Mouse (Mus musculus): ENCODE results near the gene Gm20431. TPM values are rescaled to one million over a fixed set of nuclear protein-coding genes. Genes with fewer than 3 reads are reported as not detected.

Gm20431 gene
- polyA plus RNA-seq (2016; fragmentation: Nextera tagmentation; extraction: Ambion mirVana), result 7.5 and 10.2 TPM in 2 replicates

DNA sequence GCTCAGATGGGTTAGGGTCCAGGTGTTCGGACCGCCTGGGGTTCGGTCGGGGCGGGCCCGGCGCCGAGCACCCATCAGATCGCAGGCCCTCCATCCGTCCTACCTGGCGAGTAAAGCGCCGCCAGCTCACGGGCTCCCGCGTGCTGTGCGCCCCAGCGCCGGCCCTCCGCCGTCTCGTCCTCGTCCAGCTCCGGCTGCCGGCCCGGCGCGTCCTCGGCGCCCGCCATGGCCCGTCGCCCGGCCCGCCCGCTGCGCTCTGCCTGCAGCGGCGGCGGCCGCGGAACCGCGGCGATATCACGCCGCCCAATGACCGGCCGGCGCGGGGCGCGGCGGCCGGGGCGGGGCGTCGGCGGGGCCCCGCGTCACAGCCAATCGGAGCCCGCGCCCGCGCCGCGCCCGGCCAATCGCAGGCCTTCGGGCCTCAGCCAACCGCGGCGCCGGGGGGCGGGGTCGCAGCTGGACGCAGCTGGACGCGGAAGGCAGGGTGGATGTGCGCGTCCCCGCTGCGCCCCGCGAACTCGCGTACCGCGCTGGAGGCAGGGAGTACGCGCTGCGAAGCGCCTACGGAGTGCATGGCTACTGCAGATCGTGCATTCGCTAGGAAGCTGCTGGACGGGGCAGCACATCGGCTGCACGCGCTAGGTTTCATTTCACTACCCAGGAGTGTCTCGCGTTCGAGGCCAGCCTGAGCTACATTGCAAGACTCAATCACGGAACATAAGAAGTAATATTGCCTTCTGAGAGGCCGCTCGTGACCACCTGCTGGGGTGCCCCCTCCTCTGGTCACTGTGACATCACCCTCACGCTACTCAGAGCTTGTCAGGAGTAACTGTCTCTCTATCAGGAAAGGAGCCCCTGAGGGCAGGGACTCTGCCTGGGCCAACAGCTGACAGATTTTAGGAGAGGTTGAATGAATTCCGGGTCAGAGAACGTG, at the start of gene Gm20431:
Gene Gm20431, minus strand, starts transcription at position 227 of the 934 bp plus-strand sequence.
- H3K4me3 ChIP-seq (replicated peaks), result peak within 1 kb of the TSS; percentile 84
- peak within 1 kb of the TSS; percentile 91 for H3K4me2 ChIP-seq
- no peaks in the 10 kb centered on the region for H3K9me3 ChIP-seq
- 0 out of 2 replicates have a peak, but pooled peaks cover 6% of the 10 kb centered on the region for H3K36me3 ChIP-seq (replicated peaks)
- under 1% methylated on average over 108 of the region's 110 CpGs for whole genome bisulfite sequencing
- H3K4me1 ChIP-seq, result peaks cover 28% of the 10 kb centered on the region
- peak within 1 kb of the TSS; percentile 62 for H3K27ac ChIP-seq
- peak; percentile 98 for ATAC-seq (ENCODE audit: low FRiP score)
- peak within 1 kb of the TSS; percentile 83 for H3K9ac ChIP-seq
- peaks cover 15% of the 10 kb centered on the region for H3K27me3 ChIP-seq

DNA sequence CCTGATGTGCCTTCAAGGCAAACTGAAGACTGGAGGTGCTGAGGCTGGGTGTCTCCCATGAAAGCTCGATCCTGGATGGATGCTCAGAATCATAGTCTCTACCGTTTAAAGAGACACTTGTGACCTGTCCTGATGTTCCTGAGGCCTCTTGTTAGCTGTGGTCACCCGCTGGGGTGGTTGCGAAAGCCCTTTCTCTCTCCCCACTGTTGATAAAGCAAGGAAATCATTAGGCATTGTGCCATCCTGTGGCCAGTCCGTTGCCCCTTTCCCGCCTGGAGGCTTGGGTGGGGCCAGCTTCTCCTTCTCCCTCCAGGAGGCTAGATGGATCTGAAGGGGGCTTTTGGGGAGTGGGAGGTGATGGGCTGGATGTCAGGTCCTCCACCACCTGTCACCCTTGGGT, 49.3 kb upstream of the Gm20431 start:
- no peak overlapping the region for H3K9ac ChIP-seq
- H3K27ac ChIP-seq, result no peak overlapping the region
- no peaks in the 10 kb centered on the region for H3K9me3 ChIP-seq
- H3K27me3 ChIP-seq, result no peaks in the 10 kb centered on the region
- H3K36me3 ChIP-seq (replicated peaks), result no peaks in the 10 kb centered on the region
- H3K4me1 ChIP-seq, result no peaks in the 10 kb centered on the region
- no peak overlapping the region for H3K4me2 ChIP-seq
- 66% methylated on average over 6 of the region's 6 CpGs for WGBS
- ATAC-seq (ENCODE audit: low FRiP score), result no peak
- H3K4me3 ChIP-seq (replicated peaks), result no peak overlapping the region

DNA sequence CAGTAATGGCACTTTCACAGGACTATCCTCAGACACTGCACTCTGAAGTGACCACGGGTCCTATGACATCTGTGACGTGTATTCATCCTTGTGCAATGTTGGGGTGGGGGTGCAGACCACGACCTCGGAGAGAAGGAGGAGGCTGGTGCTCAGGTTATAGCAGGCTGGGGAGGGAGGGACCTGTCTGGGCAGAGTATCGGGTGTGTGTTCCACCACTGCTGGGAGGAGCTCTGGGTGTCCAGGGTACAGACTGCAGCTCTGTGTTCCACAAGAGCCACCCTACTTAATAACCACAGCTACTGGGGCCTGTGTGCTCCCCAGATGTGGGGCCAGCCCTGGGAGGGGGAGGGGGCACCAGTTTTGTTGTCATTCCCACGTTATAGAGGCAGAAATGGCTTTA, 48.7 kb upstream of the Gm20431 start:
- Histone ChIP-seq H3K27ac (no peak overlapping the region), H3K27me3 (no peaks in the 10 kb centered on the region), H3K36me3 (replicated peaks) (no peaks in the 10 kb centered on the region), H3K9me3 (no peaks in the 10 kb centered on the region), H3K9ac (no peak overlapping the region), H3K4me2 (no peak overlapping the region), H3K4me3 (replicated peaks) (no peak overlapping the region), H3K4me1 (no peaks in the 10 kb centered on the region)
- 65% methylated on average over 6 of the region's 6 CpGs for WGBS
- ATAC-seq (ENCODE audit: low FRiP score), result no peak

DNA sequence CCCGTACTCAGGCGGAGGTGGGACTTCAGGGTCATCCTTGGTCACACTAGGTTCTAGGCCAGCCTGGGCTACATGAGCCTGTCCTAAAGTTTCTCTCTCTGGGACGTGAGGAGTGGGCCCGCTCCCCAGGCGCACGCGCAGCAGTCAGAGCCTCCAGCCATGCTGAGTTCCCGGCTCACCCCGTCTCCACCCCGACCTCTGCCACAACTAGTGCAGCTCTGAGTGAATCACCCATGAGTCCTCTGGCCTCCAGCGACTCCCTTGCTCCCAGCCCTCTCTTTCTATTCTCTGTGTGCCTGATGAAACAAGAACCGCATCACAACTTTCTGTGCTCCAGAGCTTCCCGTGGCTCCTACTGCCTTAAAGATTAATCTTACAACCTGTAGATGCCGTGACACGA, 47.1 kb upstream of the Gm20431 start:
- no peak overlapping the region for H3K27ac ChIP-seq
- no peak for ATAC-seq (ENCODE audit: low FRiP score)
- WGBS, result 68% methylated on average over 15 of the region's 15 CpGs
- no peaks in the 10 kb centered on the region for H3K36me3 ChIP-seq (replicated peaks)
- H3K4me2 ChIP-seq, result no peak overlapping the region
- no peaks in the 10 kb centered on the region for H3K4me1 ChIP-seq
- H3K4me3 ChIP-seq (replicated peaks), result no peak overlapping the region
- no peaks in the 10 kb centered on the region for H3K9me3 ChIP-seq
- no peaks in the 10 kb centered on the region for H3K27me3 ChIP-seq
- no peak overlapping the region for H3K9ac ChIP-seq

DNA sequence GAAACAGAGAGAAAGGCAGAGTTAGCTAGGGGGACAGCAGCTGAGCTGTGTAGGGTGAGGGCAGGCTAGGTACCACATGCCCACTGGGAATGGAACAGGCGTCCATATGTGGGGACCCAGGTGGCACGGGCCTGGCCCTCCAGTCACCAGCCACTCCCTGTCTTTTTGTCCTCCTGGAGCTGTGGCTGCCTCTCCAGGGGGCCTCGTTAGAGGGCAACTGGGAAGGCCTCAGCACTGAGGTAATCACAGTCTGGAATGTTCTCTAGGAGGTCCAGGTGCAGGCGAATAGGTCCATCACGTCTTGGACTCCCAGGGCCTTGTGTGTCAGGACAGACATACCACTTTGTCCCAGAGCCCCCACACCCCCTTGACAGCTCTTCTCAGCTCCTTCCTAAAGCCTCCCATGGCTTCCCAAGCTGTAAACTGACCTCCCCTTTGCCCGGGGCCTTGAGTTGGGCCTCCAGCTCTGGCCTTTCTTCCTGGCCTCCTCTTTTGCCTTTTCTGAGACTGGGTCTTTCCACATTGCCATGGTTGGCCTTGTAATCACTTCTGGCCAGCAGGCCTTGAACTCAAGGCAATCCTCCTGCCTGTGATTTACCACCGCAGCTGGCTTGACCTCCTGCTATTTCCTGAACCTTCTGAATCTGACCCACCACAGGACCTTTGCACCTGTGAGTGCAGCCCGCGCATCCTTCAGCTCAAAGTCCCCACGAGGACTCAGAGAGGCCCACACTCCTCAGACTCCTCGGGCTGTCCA, 45.1 kb upstream of the Gm20431 start:
- Histone ChIP-seq H3K4me1 (no peaks in the 10 kb centered on the region), H3K9ac (no peak overlapping the region), H3K27me3 (no peaks in the 10 kb centered on the region), H3K27ac (no peak overlapping the region), H3K9me3 (no peaks in the 10 kb centered on the region), H3K4me3 (replicated peaks) (no peak overlapping the region), H3K36me3 (replicated peaks) (no peaks in the 10 kb centered on the region), H3K4me2 (no peak overlapping the region)
- no peak for ATAC-seq (ENCODE audit: low FRiP score)
- WGBS, result 75% methylated on average over 11 of the region's 11 CpGs

GRCm38 (mm10) chr2:167704409-167704808, 43.1 kb upstream of the Gm20431 start:
- no peak for ATAC-seq (ENCODE audit: low FRiP score)
- H3K4me3 ChIP-seq (replicated peaks), result no peak overlapping the region
- H3K4me2 ChIP-seq, result no peak overlapping the region
- no peak overlapping the region for H3K27ac ChIP-seq
- no peaks in the 10 kb centered on the region for H3K27me3 ChIP-seq
- no peaks in the 10 kb centered on the region for H3K9me3 ChIP-seq
- 84% methylated on average over 4 of the region's 4 CpGs for WGBS
- no peak overlapping the region for H3K9ac ChIP-seq
- H3K36me3 ChIP-seq (replicated peaks), result no peaks in the 10 kb centered on the region
- H3K4me1 ChIP-seq, result no peaks in the 10 kb centered on the region

GRCm38 (mm10) chr2:167702126-167702525, 40.8 kb upstream of the Gm20431 start:
- Histone ChIP-seq H3K4me3 (replicated peaks) (no peak overlapping the region), H3K9me3 (no peaks in the 10 kb centered on the region), H3K27me3 (no peaks in the 10 kb centered on the region), H3K4me2 (no peak overlapping the region), H3K4me1 (no peaks in the 10 kb centered on the region), H3K9ac (no peak overlapping the region), H3K27ac (no peak overlapping the region), H3K36me3 (replicated peaks) (no peaks in the 10 kb centered on the region)
- 74% methylated on average over 6 of the region's 6 CpGs for WGBS
- no peak for ATAC-seq (ENCODE audit: low FRiP score)

DNA sequence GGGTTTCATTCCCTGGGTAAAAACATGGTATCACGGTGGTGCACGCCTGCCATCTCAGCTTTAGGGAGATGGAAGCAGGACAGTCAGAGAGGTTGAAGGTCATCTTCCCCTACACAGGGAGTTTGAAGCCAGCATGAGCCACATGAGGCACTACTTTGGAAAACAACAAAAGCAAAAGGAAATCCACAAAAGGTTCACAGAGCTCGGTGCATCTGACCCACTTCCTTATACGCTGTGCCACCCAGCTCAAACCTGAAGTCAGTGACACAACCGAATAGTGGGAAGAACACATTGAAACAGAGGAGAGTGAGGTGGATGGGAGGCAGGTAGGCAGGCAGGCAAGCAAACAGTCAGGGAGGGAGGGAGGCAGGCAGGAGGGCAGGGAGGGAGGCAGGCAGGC, 40.2 kb upstream of the Gm20431 start:
- H3K9ac ChIP-seq, result no peak overlapping the region
- H3K9me3 ChIP-seq, result no peaks in the 10 kb centered on the region
- H3K4me1 ChIP-seq, result no peaks in the 10 kb centered on the region
- 78% methylated on average over 5 of the region's 5 CpGs for WGBS
- no peak overlapping the region for H3K4me2 ChIP-seq
- no peaks in the 10 kb centered on the region for H3K36me3 ChIP-seq (replicated peaks)
- H3K27me3 ChIP-seq, result no peaks in the 10 kb centered on the region
- no peak for ATAC-seq (ENCODE audit: low FRiP score)
- no peak overlapping the region for H3K4me3 ChIP-seq (replicated peaks)
- no peak overlapping the region for H3K27ac ChIP-seq

DNA sequence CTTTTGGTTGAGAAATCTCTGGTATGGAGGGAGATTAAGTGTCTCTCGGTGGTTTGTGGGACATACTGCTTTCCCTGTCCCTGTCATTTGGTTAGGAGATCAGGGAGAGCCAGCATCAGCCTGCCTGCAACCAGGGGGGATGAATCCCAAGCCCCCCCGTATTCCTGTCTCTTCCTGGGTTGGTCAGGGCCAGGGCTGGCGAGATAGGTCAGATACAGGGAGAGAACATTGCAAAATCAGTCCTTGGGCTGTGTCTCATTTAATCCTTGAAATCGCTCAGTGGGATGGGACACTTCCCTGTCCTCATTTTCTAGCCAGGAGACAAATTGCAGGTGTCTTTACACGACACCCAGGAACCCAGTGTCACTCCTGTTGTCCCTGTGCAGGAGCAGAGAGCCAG, 38.7 kb upstream of the Gm20431 start:
- H3K4me3 ChIP-seq (replicated peaks), result no peak overlapping the region
- ATAC-seq (ENCODE audit: low FRiP score), result no peak
- H3K27ac ChIP-seq, result no peak overlapping the region
- WGBS, result 78% methylated on average over 5 of the region's 5 CpGs
- no peaks in the 10 kb centered on the region for H3K4me1 ChIP-seq
- H3K27me3 ChIP-seq, result no peaks in the 10 kb centered on the region
- no peak overlapping the region for H3K4me2 ChIP-seq
- H3K9me3 ChIP-seq, result 0 out of 2 replicates have a peak, but pooled peaks cover 5% of the 10 kb centered on the region
- H3K36me3 ChIP-seq (replicated peaks), result no peaks in the 10 kb centered on the region
- H3K9ac ChIP-seq, result no peak overlapping the region

DNA sequence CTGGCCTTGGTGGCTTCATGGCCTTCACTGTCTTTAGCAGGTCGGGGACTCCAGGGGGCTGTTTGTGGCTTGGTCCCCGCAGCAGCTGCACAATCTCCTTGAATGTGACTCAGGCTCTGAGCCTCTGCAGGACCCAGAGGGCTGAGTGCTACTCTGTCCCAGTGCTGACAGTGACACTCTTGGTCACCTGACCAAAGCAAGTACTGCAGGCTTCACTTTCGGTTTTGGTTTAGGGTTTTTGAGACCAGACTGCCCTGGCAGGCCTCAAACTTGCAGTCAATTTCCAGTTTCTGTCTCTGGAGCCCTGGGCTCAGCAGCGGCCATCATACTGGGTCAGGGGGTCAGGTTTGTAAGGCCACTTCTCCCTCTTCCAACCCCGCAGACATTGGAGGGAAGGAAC, 36.6 kb upstream of the Gm20431 start:
- Histone ChIP-seq H3K4me3 (replicated peaks) (no peak overlapping the region), H3K27me3 (no peaks in the 10 kb centered on the region), H3K9ac (no peak overlapping the region), H3K4me2 (no peak overlapping the region), H3K9me3 (0 out of 2 replicates have a peak, but pooled peaks cover 5% of the 10 kb centered on the region), H3K36me3 (replicated peaks) (no peaks in the 10 kb centered on the region), H3K4me1 (no peaks in the 10 kb centered on the region), H3K27ac (no peak overlapping the region)
- ATAC-seq (ENCODE audit: low FRiP score), result no peak
- 67% methylated on average over 5 of the region's 5 CpGs for WGBS

DNA sequence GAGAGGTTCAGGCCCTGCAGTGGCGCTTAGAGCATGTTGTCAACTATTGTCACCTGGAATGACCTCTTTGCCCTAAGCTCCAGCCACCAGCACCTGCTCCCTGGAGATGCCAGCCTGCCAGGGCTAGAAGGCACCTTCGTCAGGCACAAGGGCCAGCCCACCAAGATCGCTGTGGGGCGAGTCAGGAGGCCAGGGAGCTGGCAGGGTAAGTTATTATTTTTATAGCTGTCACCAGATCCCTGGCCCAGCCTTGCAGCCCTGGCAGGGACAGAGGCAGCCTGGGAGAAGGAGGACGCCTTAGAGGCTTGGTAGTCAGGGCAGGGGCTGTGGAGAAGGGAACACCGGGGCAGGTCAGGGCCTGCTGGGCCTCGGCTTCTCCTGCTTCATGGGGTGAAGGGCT, 34.8 kb upstream of the Gm20431 start:
- no peak for ATAC-seq (ENCODE audit: low FRiP score)
- Histone ChIP-seq H3K4me2 (no peak overlapping the region), H3K36me3 (replicated peaks) (no peaks in the 10 kb centered on the region), H3K4me1 (no peaks in the 10 kb centered on the region), H3K4me3 (replicated peaks) (no peak overlapping the region), H3K27me3 (peaks cover 13% of the 10 kb centered on the region), H3K9ac (no peak overlapping the region), H3K9me3 (0 out of 2 replicates have a peak, but pooled peaks cover 5% of the 10 kb centered on the region), H3K27ac (no peak overlapping the region)
- 93% methylated on average over 7 of the region's 7 CpGs for WGBS

GRCm38 (mm10) chr2:167695491-167695890, 34.2 kb upstream of the Gm20431 start:
- H3K4me1 ChIP-seq, result no peaks in the 10 kb centered on the region
- peaks cover 20% of the 10 kb centered on the region for H3K27me3 ChIP-seq
- H3K9me3 ChIP-seq, result 0 out of 2 replicates have a peak, but pooled peaks cover 5% of the 10 kb centered on the region
- no peak overlapping the region for H3K27ac ChIP-seq
- no peak for ATAC-seq (ENCODE audit: low FRiP score)
- H3K4me2 ChIP-seq, result no peak overlapping the region
- no peak overlapping the region for H3K9ac ChIP-seq
- WGBS, result 81% methylated on average over 14 of the region's 14 CpGs
- H3K4me3 ChIP-seq (replicated peaks), result no peak overlapping the region
- H3K36me3 ChIP-seq (replicated peaks), result no peaks in the 10 kb centered on the region
